Mouse (Mus musculus) bone marrow, adult 2 months (tissue): ENCODE results near the gene Ifi27. TPM values are rescaled to one million over a fixed set of nuclear protein-coding genes. Genes with fewer than 3 reads are reported as not detected.

Experiments
- H3K27ac ChIP-seq: fragments of 200-500 bp; 2 replicates; pipeline ENCODE4 v1.5.1; 2012; ENCODE audit warnings: low read depth, mild to moderate bottlenecking, control low read depth, inconsistent platforms, low read length; ENCODE audit not compliant: control insufficient read depth, poor library complexity, insufficient read depth
- H3K4me1 ChIP-seq: fragments of 200-500 bp; 2 replicates; pipeline ENCODE4 v1.6.1; 2011; ENCODE audit warnings: low read length; ENCODE audit not compliant: control insufficient read depth, insufficient read depth
- H3K4me3 ChIP-seq: fragments of 200-500 bp; replicated peaks from 2 replicates; pipeline ENCODE3; 2011; ENCODE audit warnings: mild to moderate bottlenecking, low read depth, low read length, control low read depth; ENCODE audit not compliant: control insufficient read depth
- CTCF ChIP-seq: fragments of 200-500 bp; IDR thresholded peaks from 2 replicates; pipeline ENCODE4 v1.5.1; 2011; ENCODE audit warnings: low read length, control low read depth; ENCODE audit not compliant: control insufficient read depth, insufficient read depth
- POLR2A ChIP-seq: fragments of 200-500 bp; IDR thresholded peaks from 2 replicates; pipeline ENCODE4 v1.6.1; 2011; ENCODE audit warnings: low read depth, mild to moderate bottlenecking, control low read depth, low read length, borderline replicate concordance; ENCODE audit not compliant: control insufficient read depth
- WGBS: fragments of 180-500 bp; shearing (Covaris S2); methylation state at CpG from one replicate; pipeline ENCODE4 v1.1.7; 2018; 5-methylcytosine and 5-hydroxymethylcytosine counted together
- polyA plus RNA-seq: library from polyadenylated mRNA; stranded (reverse); fragments of >200 nt; gene quantifications from 2 replicates; pipeline ENCODE4 v1.2.4, GENCODE M21; 2011; ENCODE audit warnings: low replicate concordance; ENCODE audit not compliant: missing spikeins, insufficient read depth, insufficient read length

The Ifi27 gene
- polyA plus RNA-seq, 1 experiment, result 211 TPM

- 74% methylated on average over 7 of the region's 7 CpGs for WGBS
- H3K4me1 ChIP-seq, result peaks cover 3% of the 10 kb centered on the region; the same call in 1 of the 2 replicates
- TF ChIP-seq CTCF, result no peak
- no peak for TF ChIP-seq POLR2A
- no peak overlapping the region for H3K4me3 ChIP-seq
- peak overlapping the region; percentile 44 for H3K27ac ChIP-seq
These were observed 37.3 kb upstream of the Ifi27 start for GRCm38 (mm10) chr12:103396751-103397150.

- 87% methylated on average over 18 of the region's 18 CpGs for WGBS
- Histone ChIP-seq H3K4me3 (no peak overlapping the region), H3K27ac (no peak overlapping the region), H3K4me1 (no peaks in the 10 kb centered on the region)
- TF ChIP-seq POLR2A, result no peak
- no peak for TF ChIP-seq CTCF
These were observed 29.9 kb upstream of the Ifi27 start for GRCm38 (mm10) chr12:103404131-103404530.

- WGBS, result 81% methylated on average over 4 of the region's 4 CpGs
- no peaks in the 10 kb centered on the region for H3K4me1 ChIP-seq
- TF ChIP-seq CTCF, result no peak
- no peak for TF ChIP-seq POLR2A
- no peak within 1 kb of the TSS for H3K27ac ChIP-seq
- no peak within 1 kb of the TSS for H3K4me3 ChIP-seq
These were observed 26.3 kb upstream of the Ifi27 start, which contains the start of gene 9330161L09Rik for GRCm38 (mm10) chr12:103407720-103408119. TSS of gene 9330161L09Rik (minus strand) at chr12:103407820.

GRCm38 (mm10) chr12:103408144-103408543 is 25.9 kb upstream of the Ifi27 start:
- Histone ChIP-seq H3K4me3 (no peak overlapping the region), H3K27ac (no peak overlapping the region), H3K4me1 (no peaks in the 10 kb centered on the region)
- 91% methylated on average over 10 of the region's 10 CpGs for WGBS
- TF ChIP-seq CTCF (no peak), POLR2A (no peak)

GRCm38 (mm10) chr12:103425016-103425728 is 8.8 kb upstream of the Ifi27 start:
- 8% methylated on average over 33 of the region's 33 CpGs for WGBS
- TF ChIP-seq POLR2A (no peak), CTCF (no peak)
- Histone ChIP-seq H3K4me3 (peak overlapping the region; percentile 83), H3K4me1 (no peaks in the 10 kb centered on the region; the same call in 1 of the 2 replicates), H3K27ac (peak overlapping the region; percentile 29; the same call in 1 of the 2 replicates)

GRCm38 (mm10) chr12:103425729-103426470 is 8.1 kb upstream of the Ifi27 start, which contains the start of gene Ddx24:
TSS of gene Ddx24 (minus strand) at chr12:103425830.
- Histone ChIP-seq H3K27ac (peak within 1 kb of the TSS; percentile 29; the same call in 1 of the 2 replicates), H3K4me3 (peak within 1 kb of the TSS; percentile 83), H3K4me1 (no peaks in the 10 kb centered on the region; the same call in 1 of the 2 replicates)
- TF ChIP-seq CTCF, result peak; percentile 88
- peak; percentile 89; the same call in 1 of the 2 replicates for TF ChIP-seq POLR2A
- WGBS, result under 1% methylated on average over 33 of the region's 33 CpGs

GRCm38 (mm10) chr12:103426710-103427109 is 7.3 kb upstream of the Ifi27 start:
- Histone ChIP-seq H3K27ac (no peak overlapping the region), H3K4me3 (no peak overlapping the region), H3K4me1 (no peaks in the 10 kb centered on the region; the same call in 1 of the 2 replicates)
- WGBS, result 88% methylated on average over 7 of the region's 7 CpGs
- no peak for TF ChIP-seq CTCF

- 83% methylated on average over 2 of the region's 2 CpGs for WGBS
- H3K27ac ChIP-seq, result no peak overlapping the region
- H3K4me1 ChIP-seq, result peaks cover 4% of the 10 kb centered on the region
- H3K4me3 ChIP-seq, result no peak overlapping the region
- no peak for TF ChIP-seq CTCF
- TF ChIP-seq POLR2A, result no peak
These were observed 581 bp upstream of the Ifi27 start for GRCm38 (mm10) chr12:103433430-103433829.
